1 mouse cellular context compared by ENCODE assay signal in the genomic region with DNA sequence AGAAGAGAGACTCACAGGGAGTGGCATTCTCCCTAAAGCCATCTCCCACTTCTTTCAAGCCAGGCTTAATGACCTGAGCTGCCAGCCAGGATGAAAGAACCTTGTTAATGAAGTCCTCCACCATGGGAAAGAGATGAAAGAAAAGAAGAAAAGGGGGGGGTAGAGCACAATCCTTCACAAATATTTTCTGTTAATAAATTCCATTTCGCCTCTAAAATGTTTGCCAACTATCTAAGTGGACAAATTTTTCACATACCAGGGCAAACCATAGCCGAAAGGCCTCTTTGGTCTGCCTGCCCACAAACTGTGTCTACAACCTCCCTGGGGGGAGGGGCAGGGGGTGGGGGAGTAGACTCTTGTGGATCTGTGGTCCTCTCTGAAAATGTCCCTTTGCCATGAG.
A peak's percentile ranks its signal among the peaks of the same experiment; 100 is the strongest.
TF ChIP-seq lines count a peak whose summit lies in the region.

No protein-coding gene starts in this region.

TF ChIP-seq in CH12.LX, 34 proteins besides CTCF, POLR2A, EP300 and RAD21:
- TF ChIP-seq MAFK (IDR thresholded peaks at IDR 0.05; ENCODE audit: insufficient replicate concordance, low read length) (no peak), CHD2 (IDR thresholded peaks at IDR 0.05; ENCODE audit: low read length) (peak; percentile 23; the same call in 1 of the 2 replicates)
